In genomic region chr4:88517957-88518356, GRCm38 (mm10) we compare ENCODE assay signal across 41 mouse cellular contexts. TPM values are rescaled to one million over a fixed set of nuclear protein-coding genes. Genes with fewer than 3 reads are reported as not detected.
"Had no signal": no experiment of that assay in that cellular context is flagged by ENCODE, and none has a peak within 500 bp of the region (broad histone marks: within the 10 kb centered on the region; RNA-seq: fewer than 3 reads in every experiment).

No protein-coding gene starts in this region.

- H3K4me1 ChIP-seq: hindbrain, embryonic 10.5 days had no signal

- ATAC-seq: hindbrain, embryonic 16.5 days; inflammation-experienced regulatory T-cells, adult 6 months; intestine, embryonic 15.5 days; intestine, postnatal 0 days; liver, postnatal 0 days had no signal

- H3K9ac ChIP-seq: heart, embryonic 12.5 days; hindbrain, embryonic 12.5 days; hindbrain, embryonic 14.5 days; intestine, embryonic 15.5 days; limb, embryonic 12.5 days; liver, embryonic 13.5 days; liver, embryonic 15.5 days; liver, postnatal 0 days had no signal

- DNase-seq: gastrocnemius, adult 2 months; gastrocnemius, postnatal 10 days; gastrocnemius, postnatal 25 days; heart, adult 2 months; heart, postnatal 10 days; heart, postnatal 4 days; kidney, adult 18-20 months; kidney, adult 8-10 months; kidney, postnatal 10 days; kidney, postnatal 25 days; kidney, postnatal 4 days; liver; liver, embryonic 13.5 days; liver, postnatal 0 days had no signal

- H3K27ac ChIP-seq: gastrocnemius, adult 2 months; heart, adult 2 months; heart, embryonic 10.5 days; hindbrain, embryonic 10.5 days; hindbrain, embryonic 12.5 days; hindbrain, embryonic 14.5 days; intestine, embryonic 15.5 days; layer of hippocampus, adult 2 months; left cerebral cortex, adult 2 months; limb, embryonic 10.5 days; limb, embryonic 12.5 days; liver, embryonic 13.5 days; liver, embryonic 15.5 days had no signal

- H3K4me2 ChIP-seq: heart, embryonic 12.5 days; hindbrain, embryonic 12.5 days; hindbrain, embryonic 14.5 days; intestine, embryonic 15.5 days; limb, embryonic 12.5 days; liver, embryonic 11.5 days; liver, embryonic 13.5 days; liver, embryonic 15.5 days had no signal

- H3K4me3 ChIP-seq: gastrocnemius, adult 2 months; heart, adult 2 months; heart, embryonic 10.5 days; heart, embryonic 12.5 days; hindbrain, embryonic 10.5 days; hindbrain, embryonic 12.5 days; intestine, embryonic 15.5 days; layer of hippocampus, adult 2 months; left cerebral cortex, adult 2 months; limb, embryonic 10.5 days; limb, embryonic 12.5 days; liver, embryonic 13.5 days; liver, embryonic 15.5 days had no signal

- H3K27me3 ChIP-seq: heart, embryonic 12.5 days; hindbrain, embryonic 12.5 days; intestine, embryonic 15.5 days; limb, embryonic 12.5 days; liver, embryonic 13.5 days had no signal

- H3K36me3 ChIP-seq: heart, embryonic 10.5 days; heart, embryonic 12.5 days; hindbrain, embryonic 10.5 days; hindbrain, embryonic 12.5 days; intestine, embryonic 15.5 days; limb, embryonic 10.5 days; limb, embryonic 12.5 days; liver, embryonic 13.5 days; liver, embryonic 15.5 days had no signal

- H3K9me3 ChIP-seq: heart, embryonic 10.5 days; heart, embryonic 12.5 days; hindbrain, embryonic 10.5 days; hindbrain, embryonic 12.5 days; intestine, embryonic 15.5 days; limb, embryonic 10.5 days; limb, embryonic 12.5 days; liver, embryonic 13.5 days; liver, embryonic 15.5 days had no signal

RNA-seq across cellular contexts. Expression of gene Ifnb1, which starts 4.6 kb away (rescaled TPM):
- total RNA-seq: gastrocnemius, adult 2 months; gastrocnemius, postnatal 10 days; gastrocnemius, postnatal 25 days; gastrocnemius, postnatal 4 days; granulocyte monocyte progenitor cell, adult 5-6 weeks; heart, adult 2 months; heart, postnatal 10 days; heart, postnatal 25 days; heart, postnatal 4 days; layer of hippocampus, adult 2 months; layer of hippocampus, postnatal 10 days; layer of hippocampus, postnatal 25 days; left cerebral cortex, adult 2 months; left cerebral cortex, postnatal 14 days; left cerebral cortex, postnatal 36 days had no signal
- polyA plus RNA-seq: heart, adult 2 months; heart, embryonic 10.5 days; heart, embryonic 12.5 days; heart, embryonic 14.5 days; heart, embryonic 16.5 days; hindbrain, embryonic 10.5 days; hindbrain, embryonic 12.5 days; hindbrain, embryonic 14.5 days; hindbrain, embryonic 16.5 days; inflammation-experienced regulatory T-cells, adult 6 months; intestine, embryonic 15.5 days; intestine, postnatal 0 days; kidney, embryonic 14.5 days; kidney, embryonic 16.5 days; limb, embryonic 10.5 days; limb, embryonic 12.5 days; limb, embryonic 14.5 days; liver, embryonic 11.5 days; liver, embryonic 13.5 days; liver, embryonic 15.5 days; liver, postnatal 0 days had no signal

RNA-seq across cellular contexts. Expression of gene Ifna15, which starts 40.1 kb away (rescaled TPM):
- total RNA-seq: gastrocnemius, adult 2 months; gastrocnemius, postnatal 10 days; gastrocnemius, postnatal 25 days; gastrocnemius, postnatal 4 days; granulocyte monocyte progenitor cell, adult 5-6 weeks; heart, adult 2 months; heart, postnatal 10 days; heart, postnatal 25 days; heart, postnatal 4 days; layer of hippocampus, adult 2 months; layer of hippocampus, postnatal 10 days; layer of hippocampus, postnatal 25 days; left cerebral cortex, adult 2 months; left cerebral cortex, postnatal 14 days; left cerebral cortex, postnatal 36 days had no signal
- polyA plus RNA-seq: heart, adult 2 months; heart, embryonic 10.5 days; heart, embryonic 12.5 days; heart, embryonic 14.5 days; heart, embryonic 16.5 days; hindbrain, embryonic 10.5 days; hindbrain, embryonic 12.5 days; hindbrain, embryonic 14.5 days; hindbrain, embryonic 16.5 days; inflammation-experienced regulatory T-cells, adult 6 months; intestine, embryonic 15.5 days; intestine, postnatal 0 days; kidney, embryonic 14.5 days; kidney, embryonic 16.5 days; limb, embryonic 10.5 days; limb, embryonic 12.5 days; limb, embryonic 14.5 days; liver, embryonic 11.5 days; liver, embryonic 13.5 days; liver, embryonic 15.5 days; liver, postnatal 0 days had no signal

RNA-seq across cellular contexts. Expression of gene Ifna14, which starts 53.6 kb away (rescaled TPM):
- total RNA-seq: gastrocnemius, adult 2 months; gastrocnemius, postnatal 10 days; gastrocnemius, postnatal 25 days; gastrocnemius, postnatal 4 days; granulocyte monocyte progenitor cell, adult 5-6 weeks; heart, adult 2 months; heart, postnatal 10 days; heart, postnatal 25 days; heart, postnatal 4 days; layer of hippocampus, adult 2 months; layer of hippocampus, postnatal 10 days; layer of hippocampus, postnatal 25 days; left cerebral cortex, adult 2 months; left cerebral cortex, postnatal 14 days; left cerebral cortex, postnatal 36 days had no signal
- polyA plus RNA-seq: heart, adult 2 months; heart, embryonic 10.5 days; heart, embryonic 12.5 days; heart, embryonic 14.5 days; heart, embryonic 16.5 days; hindbrain, embryonic 10.5 days; hindbrain, embryonic 12.5 days; hindbrain, embryonic 14.5 days; hindbrain, embryonic 16.5 days; inflammation-experienced regulatory T-cells, adult 6 months; intestine, embryonic 15.5 days; intestine, postnatal 0 days; kidney, embryonic 14.5 days; kidney, embryonic 16.5 days; limb, embryonic 10.5 days; limb, embryonic 12.5 days; limb, embryonic 14.5 days; liver, embryonic 11.5 days; liver, embryonic 13.5 days; liver, embryonic 15.5 days; liver, postnatal 0 days had no signal
